Mouse (Mus musculus): ENCODE data around the gene Lyrm7.
A peak's percentile ranks its signal among the peaks of the same experiment; 100 is the strongest.
"Not testable (repeated sequence)": the region's sequence is repeated elsewhere in the genome, so short reads cannot be mapped to it uniquely, and the experiment has no call there.

Lyrm7 gene

DNA sequence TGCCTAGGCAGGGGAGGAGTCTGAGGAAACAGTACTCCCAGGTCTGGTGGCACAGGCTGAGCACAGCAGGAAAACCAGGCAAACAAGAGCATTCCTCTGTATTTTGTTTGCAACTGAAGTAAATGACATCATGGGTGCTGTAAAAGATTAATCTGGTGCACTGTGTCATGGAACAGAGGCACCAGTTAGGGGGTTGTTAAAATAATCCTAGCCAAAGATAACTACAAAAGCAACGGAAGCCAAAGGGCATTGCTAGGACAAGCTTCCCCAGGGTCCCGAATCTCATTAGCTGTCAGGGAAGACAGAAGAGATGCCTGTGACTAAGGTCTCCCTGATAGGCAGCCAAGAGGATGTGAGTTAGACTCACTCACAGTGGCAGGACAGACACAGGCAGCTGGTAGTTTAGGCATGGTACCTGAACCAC lies 20.3 kb upstream of the Lyrm7 start:
- DNase-seq (ENCODE audit: low spot score in 2 of 2), result no peak

DNA sequence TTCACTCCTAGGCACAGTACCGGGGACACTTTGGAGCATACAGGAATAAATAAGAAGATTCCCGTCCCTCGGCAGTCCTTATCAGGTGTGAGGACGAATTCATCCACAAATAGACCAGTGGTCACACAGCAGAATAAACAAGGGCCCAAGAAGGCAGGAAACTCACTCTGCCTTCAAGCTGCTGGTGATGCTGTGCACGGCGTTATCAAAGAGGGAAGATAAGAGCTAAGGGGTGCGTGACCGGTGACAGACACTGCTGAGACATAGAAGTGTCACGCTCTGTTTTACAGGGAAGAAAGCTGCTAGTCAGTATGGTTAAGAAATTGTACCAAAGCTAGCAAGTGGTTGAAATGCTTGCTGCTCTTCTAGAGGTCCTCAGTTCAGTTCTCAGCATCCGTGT lies 19.2 kb upstream of the Lyrm7 start:
- DNase-seq (ENCODE audit: low spot score in 2 of 2), result no peak

DNA sequence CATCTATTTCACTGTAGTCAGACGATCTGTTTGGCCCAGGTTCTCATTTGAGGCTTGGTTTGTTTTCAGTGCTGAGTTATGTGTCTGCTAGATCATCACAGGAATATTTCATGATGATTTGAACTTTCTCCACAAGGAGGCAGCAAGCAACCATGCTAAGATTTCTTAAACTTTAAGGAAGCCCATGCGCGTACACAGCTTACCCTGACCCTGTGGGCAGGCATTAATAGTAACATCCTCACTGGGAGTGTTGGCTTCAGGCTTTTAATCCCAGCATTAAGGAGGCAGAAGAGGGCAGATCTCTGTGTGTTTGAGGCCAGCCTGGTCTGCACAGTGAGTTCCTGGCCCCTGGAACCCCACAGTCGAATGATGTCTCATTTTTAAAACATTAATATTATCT lies 18.7 kb upstream of the Lyrm7 start:
- DNase-seq (ENCODE audit: low spot score in 2 of 2), result peak in 1 of 2 experiments; percentile 67

DNA sequence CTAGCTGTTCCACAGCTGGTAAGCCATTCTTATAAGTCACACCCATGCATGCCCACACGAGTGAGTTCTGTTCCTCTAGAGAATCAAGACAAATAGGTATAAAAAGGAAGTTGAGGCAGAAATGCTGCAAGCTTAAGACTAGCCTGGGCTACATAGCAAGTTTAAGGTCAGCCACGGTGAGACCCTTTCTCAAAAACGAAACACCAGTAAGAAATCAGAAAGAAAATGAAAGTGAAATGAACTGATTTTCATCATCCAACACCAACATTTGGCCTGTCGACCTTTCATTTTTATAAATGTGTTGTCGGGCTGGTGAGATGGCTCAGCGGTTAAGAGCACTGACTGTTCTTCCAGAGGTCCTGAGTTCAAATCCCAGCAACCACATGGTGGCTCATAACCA lies 18.2 kb upstream of the Lyrm7 start:
- DNase-seq (ENCODE audit: low spot score in 2 of 2), result no peak

DNA sequence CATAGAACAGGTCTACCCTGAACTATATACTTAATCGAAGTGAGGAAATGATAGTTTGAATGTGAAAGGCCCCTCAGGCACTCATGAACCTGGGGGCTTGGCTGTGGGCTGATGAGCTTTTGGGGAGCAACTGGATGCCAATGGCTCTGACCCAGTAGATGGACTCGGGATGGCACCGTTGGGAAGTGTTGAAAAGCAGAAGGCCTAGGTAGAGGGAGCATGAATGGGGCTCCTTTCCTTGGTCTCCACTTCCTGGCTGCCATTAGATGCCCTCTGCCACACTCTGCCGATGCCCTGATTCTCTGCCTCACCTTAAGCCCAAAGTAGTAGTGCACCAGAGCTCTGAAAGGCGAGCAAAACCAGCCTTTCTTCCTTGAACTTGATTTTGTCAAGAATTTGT lies 15.3 kb upstream of the Lyrm7 start:
- no peak for DNase-seq (ENCODE audit: low spot score in 2 of 2)

DNA sequence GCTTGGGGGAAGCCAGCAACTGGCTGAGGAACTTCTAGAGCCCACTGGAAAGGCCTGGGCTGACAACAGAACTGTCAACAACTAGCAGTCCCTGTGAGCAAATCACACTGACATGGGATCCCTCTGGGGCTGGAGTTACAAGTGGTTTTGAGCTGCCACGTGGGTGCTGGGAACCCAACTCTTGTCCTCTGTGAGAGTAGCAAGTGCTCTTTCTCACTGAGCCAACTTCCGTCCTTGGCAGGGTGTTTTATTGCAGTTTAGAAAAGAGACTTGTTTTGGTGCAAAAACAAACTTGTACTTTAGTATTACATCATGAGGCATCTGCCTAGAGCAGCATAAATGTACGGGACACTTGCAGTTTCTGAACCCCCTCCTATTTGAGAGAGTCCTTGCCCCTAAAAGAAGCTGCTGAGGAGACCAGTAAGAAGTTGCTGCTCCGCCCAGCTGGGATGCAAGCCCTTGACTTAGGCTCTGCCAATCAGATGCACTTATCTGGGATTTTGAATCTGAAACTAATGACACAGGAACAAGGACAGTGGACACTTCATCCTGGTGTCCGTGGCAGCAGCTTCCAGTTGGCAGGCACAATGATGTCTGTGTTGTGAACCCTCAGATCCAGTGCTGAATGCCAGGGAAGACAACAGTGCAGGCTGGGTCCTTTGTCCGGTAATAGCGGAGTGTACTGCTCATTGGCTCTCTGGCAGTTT lies 11.3 kb upstream of the Lyrm7 start:
- DNase-seq (ENCODE audit: low spot score in 2 of 2), result no peak

DNA sequence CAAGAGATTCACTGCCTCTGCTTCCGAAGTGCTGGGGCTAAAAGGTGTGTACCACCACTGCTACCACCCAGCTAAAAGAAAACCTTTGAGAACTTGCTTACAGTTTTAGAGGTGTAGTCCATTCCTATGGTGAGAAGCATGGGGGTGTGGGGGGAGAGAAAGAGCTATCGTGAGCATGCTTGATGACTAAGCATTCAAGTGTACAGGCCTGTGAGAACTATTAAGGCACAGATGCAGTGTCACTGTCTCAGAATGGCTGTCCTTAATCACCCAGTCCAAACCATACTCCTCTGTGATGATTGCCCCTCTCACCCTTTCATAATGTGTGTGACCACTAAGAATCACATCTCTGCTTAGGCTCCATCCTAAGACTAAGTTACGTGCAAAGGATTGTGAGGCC lies 8.6 kb upstream of the Lyrm7 start:
- no peak for DNase-seq (ENCODE audit: low spot score in 2 of 2)

DNA sequence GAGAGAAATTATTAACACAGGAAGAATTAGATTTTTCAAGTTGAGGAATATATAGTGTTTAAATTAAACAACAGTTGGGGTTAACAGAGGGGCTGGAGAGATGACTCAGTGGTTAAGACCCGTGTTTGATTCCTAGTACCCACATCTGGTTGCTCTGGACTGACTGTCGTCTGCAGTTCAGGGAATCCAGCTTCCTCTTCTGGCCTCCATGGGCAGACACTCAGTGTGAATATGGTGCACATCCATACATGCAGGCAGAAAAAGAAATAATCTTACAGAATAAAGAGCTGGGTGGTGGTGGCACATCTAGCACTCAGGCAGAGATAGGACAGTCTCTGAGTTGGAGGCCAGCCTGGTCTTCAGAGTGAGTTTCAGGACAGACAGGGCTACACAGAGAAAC lies 7.7 kb upstream of the Lyrm7 start:
- no peak for DNase-seq (ENCODE audit: low spot score in 2 of 2)

DNA sequence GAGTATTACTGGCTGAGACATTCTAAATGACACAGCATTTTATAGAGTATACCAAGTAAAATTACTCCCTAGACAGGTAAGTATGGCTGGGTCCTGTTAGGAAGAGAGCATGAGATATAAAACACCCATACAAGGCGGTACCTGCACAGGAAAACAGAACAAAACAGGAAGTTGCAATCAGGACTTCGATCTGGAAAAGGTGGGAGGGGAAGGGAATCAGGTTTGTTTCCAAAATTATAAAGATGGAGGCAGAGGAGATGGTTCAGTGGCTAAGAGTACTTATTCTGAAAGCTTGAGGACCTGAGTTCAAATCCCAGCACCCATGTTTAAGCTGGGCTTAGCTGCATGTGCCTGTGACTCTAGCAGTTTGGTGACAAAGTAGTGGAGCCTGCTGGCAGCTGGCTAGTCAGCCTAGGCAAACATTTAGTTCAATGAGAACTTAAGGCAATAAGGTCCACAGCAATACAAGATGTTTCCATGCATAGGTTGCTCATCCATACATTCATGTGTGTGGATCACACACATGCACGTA lies 7.3 kb upstream of the Lyrm7 start:
- no peak for DNase-seq (ENCODE audit: low spot score in 2 of 2)

DNA sequence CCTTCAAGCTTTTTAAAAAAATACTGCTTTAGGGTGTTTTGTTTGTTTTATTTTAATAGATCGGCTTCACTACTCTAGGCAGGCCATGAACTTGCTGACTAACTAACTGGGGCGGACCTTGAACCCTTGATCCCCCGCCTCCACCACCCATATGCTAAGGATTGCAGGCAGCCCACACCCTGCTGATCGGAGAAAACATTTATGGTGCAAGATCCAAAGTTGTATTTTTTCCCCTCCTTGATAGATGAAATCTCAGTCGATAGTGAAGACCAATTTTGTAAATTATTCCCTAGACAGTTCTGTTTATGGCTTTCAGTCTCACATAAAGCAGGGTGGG lies 6.3 kb upstream of the Lyrm7 start:
- peak; percentile 40 to 43 for DNase-seq (ENCODE audit: low spot score in 2 of 2)

DNA sequence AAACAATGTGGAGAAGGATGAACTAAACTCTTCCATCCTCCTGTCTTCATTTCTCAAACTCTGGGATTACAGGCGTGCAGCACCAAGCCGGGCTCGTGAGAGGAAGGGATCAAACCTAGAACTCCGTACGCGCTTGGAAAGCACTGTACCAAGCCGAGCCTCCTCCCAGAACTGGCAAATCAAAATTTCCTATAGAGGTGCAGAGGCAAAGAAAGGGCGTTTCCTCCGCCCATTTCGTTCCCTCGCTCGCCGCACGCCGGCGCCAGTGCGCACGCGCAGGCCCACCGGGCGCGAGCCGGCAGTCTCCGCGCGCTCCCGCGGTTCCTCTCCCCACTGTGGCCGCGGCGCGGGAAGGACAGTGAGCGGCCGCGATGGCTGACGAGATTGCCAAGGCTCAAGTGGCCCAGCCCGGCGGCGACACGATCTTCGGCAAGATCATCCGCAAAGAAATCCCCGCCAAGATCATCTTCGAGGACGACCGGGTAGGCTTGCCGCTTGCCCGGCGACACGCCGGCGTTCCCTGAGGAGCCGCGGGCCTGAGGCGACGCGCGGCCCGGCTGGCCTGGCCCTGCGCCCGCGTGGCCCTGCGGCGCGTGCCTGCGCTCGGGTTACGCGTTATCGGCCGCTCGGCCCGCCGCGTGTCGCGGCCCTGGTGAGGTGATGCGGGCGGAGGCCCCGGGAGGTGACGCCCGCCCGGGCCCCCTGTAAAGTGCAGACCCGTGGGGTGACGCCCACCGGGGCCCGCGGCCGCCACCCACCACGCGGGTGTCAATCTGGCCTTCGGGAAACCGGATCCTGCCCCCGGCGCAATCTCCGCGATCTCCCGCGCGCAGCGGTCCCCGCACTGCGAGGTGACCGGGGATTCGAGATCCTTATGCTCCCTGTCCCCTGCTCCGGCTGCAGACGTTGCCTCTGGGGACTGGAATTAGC lies 5.7 kb upstream of the Lyrm7 start, which contains the start of gene Hint1:
Gene Hint1 (plus strand): TSS at position 265 of the 930 bp plus-strand sequence.
- DNase-seq (ENCODE audit: low spot score in 2 of 2), result peak; percentile 92 to 93

DNA sequence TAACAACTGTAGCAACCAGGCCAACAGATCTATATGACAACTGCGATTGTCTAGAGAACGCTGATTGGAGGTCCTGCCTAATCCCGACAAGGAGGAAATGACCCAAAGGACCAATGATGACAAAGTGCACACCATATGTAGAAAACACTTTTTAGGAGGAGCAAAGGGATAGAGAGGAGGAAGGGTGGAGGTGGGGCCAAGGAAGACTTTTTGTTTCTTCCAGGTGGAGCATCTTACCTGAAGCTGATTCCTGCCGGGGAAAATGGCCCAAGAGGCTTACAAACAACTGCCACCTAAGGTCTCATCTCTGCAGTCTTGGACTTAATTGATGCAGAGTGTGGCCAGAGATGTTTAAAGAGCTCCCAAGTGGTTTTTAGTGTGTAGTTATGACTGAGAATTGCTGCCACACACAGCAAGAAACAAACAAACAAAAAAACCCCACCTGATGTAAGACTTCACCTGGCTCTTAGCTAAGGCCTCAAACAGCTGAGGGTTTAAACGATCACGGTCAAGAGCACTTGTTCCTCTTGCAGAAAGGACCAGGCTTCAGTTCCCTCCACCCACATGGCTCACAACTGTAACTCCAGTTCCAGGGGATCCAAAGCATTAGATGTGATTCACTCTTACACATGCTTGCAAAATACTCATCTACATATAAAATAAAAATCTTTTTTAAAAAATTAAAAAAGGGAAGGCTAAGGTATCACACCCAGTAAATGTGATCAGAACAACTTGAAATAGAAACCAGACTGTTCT lies 4.8 kb upstream of the Lyrm7 start:
- DNase-seq (ENCODE audit: low spot score in 2 of 2), result no peak

DNA sequence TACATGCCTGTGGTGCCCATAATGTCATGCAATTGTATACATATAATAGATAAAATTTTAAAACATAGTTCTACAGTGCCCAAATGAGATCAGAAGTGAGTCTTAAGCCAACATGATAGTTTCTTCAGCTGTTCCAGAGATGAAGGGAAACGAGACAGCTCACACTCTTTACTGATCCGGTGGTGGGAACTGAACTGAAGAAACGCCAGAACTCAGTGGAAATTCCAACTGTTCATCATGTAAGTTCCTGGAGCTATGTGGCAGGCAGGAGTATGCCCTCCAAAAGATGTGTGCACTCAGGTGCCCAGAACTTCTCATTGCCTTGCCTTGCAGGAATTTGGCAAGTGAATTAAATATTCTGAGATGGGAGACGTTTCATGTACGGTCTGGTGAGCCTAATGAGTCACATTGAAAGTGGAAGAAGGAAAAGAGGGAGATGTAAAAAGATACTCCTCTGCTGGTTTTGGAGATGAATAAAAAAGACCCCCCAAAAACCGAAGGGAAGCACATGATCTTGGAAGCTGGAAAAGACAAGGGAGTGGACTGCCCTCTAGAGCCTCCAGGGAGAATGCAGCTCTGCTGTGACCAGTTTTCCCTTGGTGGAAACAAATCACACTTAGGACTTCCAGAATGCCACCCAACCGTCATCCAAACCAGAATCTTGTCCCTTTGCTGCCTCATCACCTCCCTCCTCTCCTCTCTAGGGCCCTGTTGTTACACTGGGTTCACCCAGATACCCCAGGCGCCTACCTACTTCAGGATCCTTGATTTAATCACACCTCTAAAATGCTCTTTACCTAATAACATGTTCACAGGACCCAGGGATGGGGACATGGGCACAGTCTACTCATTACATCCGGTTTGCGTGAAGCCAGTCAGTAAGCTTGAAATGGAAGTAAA lies 2.2 kb upstream of the Lyrm7 start:
- DNase-seq (ENCODE audit: low spot score in 2 of 2), result peak; percentile 69 to 85

DNA sequence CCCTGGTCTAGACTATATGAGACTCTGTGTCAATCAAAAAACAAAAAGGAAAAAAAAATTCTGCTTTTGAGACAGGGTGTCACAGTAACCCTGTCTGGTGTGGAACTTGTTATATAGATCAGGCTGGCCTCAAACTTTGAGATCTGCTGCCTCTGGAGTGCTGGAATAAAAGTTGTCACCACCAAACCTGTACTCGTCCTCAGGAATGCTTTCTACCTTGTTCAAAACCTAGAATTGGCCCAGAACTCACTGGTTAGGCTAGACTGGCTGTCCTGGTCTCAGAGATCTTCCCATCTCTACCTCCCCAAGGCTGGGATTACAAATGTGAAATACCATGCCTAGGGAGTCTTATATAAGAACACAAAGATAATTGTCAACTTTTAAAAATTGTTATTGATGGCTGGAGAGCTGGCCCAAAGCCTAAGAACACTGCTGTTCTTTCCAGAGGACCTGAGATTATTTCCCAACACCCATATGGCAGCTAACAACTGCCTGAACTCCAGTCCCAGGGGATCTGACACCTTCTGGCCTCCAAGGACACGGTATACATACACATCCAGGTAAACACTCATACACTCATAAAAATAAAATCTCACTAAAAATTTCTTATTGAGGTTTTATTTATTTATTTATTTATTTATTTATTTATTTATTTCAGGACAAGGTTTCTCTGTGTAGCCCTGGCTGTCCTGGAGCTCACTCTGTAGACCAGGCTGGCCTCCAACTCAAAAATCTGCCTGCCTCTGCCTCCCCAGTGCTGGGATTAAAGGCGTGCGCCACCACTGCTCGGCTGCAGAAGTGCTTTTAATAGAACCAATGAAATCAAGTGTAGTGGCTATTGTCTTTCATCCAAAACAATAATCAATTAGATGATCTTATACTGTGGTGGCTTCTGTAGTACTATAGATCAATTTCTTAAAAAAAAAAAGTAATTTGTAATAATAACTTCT lies 1.0 kb upstream of the Lyrm7 start:
- DNase-seq (ENCODE audit: low spot score in 2 of 2), result no peak

DNA sequence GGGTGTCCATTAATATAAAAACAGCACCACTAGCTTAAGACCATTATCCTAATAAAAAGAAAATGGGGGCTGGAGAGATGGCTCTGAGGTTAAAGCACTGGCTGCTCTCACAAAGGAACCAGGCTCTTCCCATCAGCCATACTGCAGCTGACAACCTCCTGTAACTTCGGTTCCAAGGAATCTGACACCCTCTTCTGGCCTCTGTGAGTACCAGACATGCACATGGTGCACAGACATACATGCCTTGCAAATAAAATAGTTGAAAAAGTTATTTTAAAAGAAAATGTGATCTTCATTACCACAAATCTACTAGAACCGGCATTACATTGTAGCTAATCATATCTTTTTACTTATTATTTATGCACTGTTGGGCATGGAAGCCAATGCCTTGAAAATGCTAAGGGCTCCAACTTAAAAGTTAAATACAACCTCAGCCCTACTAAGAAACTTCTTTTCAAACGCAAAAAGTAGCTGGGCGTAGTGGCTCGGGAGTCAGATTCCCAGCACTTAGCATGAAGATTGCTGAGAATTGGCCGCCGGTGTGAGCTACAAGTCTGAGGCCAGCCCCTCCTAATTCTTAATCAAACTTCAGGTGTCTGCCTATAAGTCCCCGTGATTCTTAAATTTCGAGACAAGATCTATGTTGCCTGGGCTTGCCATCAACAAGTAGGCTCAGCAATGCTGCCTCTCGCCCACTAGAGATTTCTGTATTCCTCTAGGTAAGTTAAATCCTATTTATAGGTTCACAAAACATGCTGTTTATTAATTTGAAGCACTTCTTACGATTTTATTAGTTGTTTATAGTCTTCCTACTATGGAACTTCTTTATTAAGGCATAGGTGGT lies 1.2 kb downstream of the Lyrm7 start:
- no peak for DNase-seq (ENCODE audit: low spot score in 2 of 2)

DNA sequence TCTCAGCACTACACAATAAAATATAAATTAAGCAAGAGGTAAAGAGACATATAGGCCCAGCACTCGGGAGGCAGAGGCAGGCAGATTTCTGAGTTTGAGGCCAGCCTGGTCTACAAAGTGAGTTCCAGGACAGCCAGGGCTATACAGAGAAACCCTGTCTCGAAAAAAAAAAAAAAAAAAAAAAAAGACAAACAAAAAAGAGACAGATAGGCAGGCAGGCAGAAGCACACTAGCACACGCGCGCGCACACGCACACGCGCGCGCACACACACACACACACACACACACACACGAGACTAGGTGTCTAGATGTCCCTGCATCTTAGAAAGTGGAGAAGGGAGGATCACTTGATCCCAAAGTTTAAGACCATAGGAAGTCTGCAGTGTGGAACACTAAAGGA lies 1.8 kb downstream of the Lyrm7 start:
- not testable (repeated sequence) for DNase-seq (ENCODE audit: low spot score in 2 of 2)

DNA sequence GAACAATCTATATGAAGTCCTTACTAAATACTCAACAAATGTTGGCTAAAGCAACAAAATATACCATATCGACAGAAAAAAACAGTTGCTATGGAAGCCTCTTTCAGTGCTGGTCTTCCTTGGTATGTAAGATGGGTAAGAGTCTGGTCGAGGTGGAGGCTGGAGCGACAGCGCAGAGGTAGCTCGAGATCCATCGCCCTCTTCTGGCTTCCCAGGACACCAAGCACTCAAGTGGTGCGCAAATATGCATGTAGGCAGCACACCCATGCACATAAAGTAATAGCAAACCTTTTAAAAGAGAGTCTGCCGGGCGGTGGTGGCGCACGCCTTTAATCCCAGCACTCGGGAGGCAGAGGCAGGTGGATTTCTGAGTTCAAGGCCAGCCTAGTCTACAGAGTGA lies 9.1 kb downstream of the Lyrm7 start:
- DNase-seq (ENCODE audit: low spot score in 2 of 2), result no peak

DNA sequence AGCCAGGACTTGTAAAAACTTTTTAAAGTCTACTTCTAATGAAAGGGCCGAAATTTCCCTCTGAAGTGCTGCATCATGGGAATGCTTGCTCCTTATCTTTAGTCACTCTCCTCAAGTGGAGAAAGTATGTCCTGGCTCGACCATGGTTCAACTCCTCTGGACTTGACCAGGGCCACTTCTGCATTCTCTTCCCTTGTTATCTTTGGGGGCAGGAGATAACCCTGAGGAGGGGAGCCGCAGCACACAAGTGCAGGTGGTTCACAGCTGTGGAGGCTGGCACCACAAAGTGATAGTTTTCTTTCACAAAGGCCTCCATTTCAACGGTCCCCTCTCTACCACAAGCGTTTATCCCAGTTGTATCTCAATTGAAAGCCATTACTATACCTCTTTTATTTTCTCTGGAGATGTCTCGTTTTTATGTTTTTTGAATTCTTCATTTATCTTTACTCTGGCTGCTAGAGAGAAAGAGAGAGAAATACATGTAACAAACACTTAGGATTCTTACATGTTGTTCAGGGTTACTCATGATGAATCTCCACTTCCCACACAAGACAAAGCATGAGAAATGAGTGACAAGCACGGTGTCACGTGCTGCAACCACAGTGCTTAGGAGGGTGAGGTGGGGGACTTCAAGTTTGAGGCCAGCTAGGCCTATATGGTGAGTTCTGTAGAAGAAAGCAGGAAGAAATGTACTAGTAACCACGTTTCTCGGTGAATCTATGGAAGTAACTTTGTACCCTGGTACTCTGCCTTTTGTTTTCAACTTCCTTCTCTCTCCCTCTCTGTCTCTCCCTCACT lies 10.6 kb downstream of the Lyrm7 start:
- no peak for DNase-seq (ENCODE audit: low spot score in 2 of 2)

Measured in right cerebral cortex, adult 2 months (tissue).